Mouse (Mus musculus) small intestine, adult 2 months (tissue): ENCODE data around the gene Gm20838. TPM values are rescaled to one million over a fixed set of nuclear protein-coding genes. Genes with fewer than 3 reads are reported as not detected.
"Not testable (repeated sequence)": the region's sequence is repeated elsewhere in the genome, so short reads cannot be mapped to it uniquely, and the experiment has no call there.

ENCODE experiments used
- H3K27ac ChIP-seq: fragments of 200-500 bp; 2 replicates; pipeline ENCODE4 v1.5.1; 2012; ENCODE audit warnings: low read depth, low read length, control low read depth, inconsistent platforms; ENCODE audit not compliant: insufficient read depth
- H3K27me3 ChIP-seq: fragments of 200-500 bp; 2 replicates; pipeline ENCODE4 v1.6.1; 2012; ENCODE audit warnings: mild to moderate bottlenecking, moderate library complexity, low read length, inconsistent platforms; ENCODE audit not compliant: control insufficient read depth, insufficient read depth
- H3K36me3 ChIP-seq: fragments of 200-500 bp; 2 replicates; pipeline ENCODE4 v1.6.1; 2012; ENCODE audit warnings: mild to moderate bottlenecking, low read length, control low read depth, inconsistent platforms; ENCODE audit not compliant: control insufficient read depth, insufficient read depth
- H3K4me1 ChIP-seq: fragments of 200-500 bp; 2 replicates; pipeline ENCODE4 v1.6.1; 2012; ENCODE audit warnings: low read length, inconsistent platforms, mixed read lengths; ENCODE audit not compliant: control insufficient read depth, insufficient read depth, insufficient read length
- H3K4me3 ChIP-seq: fragments of 200-500 bp; 2 replicates; pipeline ENCODE4 v1.5.1; 2012; ENCODE audit warnings: low read depth, mild to moderate bottlenecking, control low read depth, inconsistent platforms, low read length, moderate library complexity
- WGBS: fragments of 180-500 bp; shearing (Covaris S2); methylation state at CpG from one replicate; pipeline ENCODE4 v1.1.7; 2018; 5-methylcytosine and 5-hydroxymethylcytosine counted together
- polyA plus RNA-seq: library from polyadenylated mRNA; depleted of rRNA; stranded (reverse); fragments of >200 nt; gene quantifications from 2 replicates; pipeline ENCODE4 v1.2.3, GENCODE M21; 2012; rRNA removed

Gene Gm20838
- not detected in 2 replicates for polyA plus RNA-seq

GRCm38 (mm10) chrY:33543064-33543463 lies at the start of gene Gm20838:
TSS of gene Gm20838 (minus strand) at chrY:33543164.
- H3K4me3 ChIP-seq, H3K4me1 ChIP-seq: not testable (repeated sequence)
- WGBS: no CpG with 5 or more reads among the region's 8 CpGs

More at GRCm38 (mm10) chrY:33543064-33543463, at the start of gene Gm20838:
- not testable (repeated sequence) for H3K27ac ChIP-seq, H3K36me3 ChIP-seq, H3K27me3 ChIP-seq
